Mouse (Mus musculus): ENCODE measurements around the gene Mavs. TPM values are rescaled to one million over a fixed set of nuclear protein-coding genes. Genes with fewer than 3 reads are reported as not detected.

The Mavs gene
- 19.4 and 20.4 TPM in 2 replicates for polyA plus RNA-seq (2016; fragmentation: Nextera tagmentation; extraction: Ambion mirVana)

- DNase-seq (ENCODE audit: low spot score): peak; percentile 97
- Histone ChIP-seq H3K36me3 (replicated peaks) (0 out of 2 replicates have a peak, but pooled peaks cover 10% of the 10 kb centered on the region), H3K27ac (replicated peaks) (peak within 1 kb of the TSS; percentile 85), H3K4me3 (peak within 1 kb of the TSS; percentile 73), H3K9me3 (no peaks in the 10 kb centered on the region), H3K27me3 (replicated peaks; ENCODE audit: low read depth, poor library complexity, severe bottlenecking) (no peaks in the 10 kb centered on the region), H3K4me1 (peaks cover 34% of the 10 kb centered on the region)
- WGBS: 10% methylated on average over 29 of the region's 29 CpGs
Measured at GRCm38 (mm10) chr2:131233307-131234126, at the start of gene Mavs. Gene Mavs, plus strand, starts transcription at chr2:131234063.

DNA sequence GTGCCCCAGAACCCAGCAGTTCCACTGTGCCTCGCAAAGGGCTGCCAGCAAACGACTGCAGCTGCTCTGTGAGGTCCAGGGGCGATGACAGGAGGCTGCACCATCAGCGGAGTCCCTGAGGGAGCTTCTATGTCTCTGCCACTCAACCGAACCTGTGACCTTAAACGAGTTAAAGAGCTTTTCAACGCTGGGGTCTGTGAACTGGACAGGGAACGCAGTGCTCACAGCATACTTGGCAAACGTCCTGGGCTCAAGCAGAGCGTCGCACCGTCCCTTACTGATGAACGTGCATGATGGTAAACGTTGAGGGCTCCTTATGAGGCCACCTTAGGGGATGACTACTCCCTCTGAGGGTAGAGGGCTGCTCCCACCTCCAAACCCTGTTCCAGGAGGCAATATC is 47.5 kb upstream of the Mavs start:
- Histone ChIP-seq H3K4me1 (peaks cover 54% of the 10 kb centered on the region), H3K4me3 (peak overlapping the region; percentile 76), H3K9me3 (no peaks in the 10 kb centered on the region), H3K36me3 (replicated peaks) (peaks cover 13% of the 10 kb centered on the region), H3K27ac (replicated peaks) (peak overlapping the region; percentile 93), H3K27me3 (replicated peaks; ENCODE audit: low read depth, poor library complexity, severe bottlenecking) (peaks cover 8% of the 10 kb centered on the region; the same call in 1 of the 2 replicates)
- 2% methylated on average over 14 of the region's 14 CpGs for WGBS
- DNase-seq (ENCODE audit: low spot score): no peak

DNA sequence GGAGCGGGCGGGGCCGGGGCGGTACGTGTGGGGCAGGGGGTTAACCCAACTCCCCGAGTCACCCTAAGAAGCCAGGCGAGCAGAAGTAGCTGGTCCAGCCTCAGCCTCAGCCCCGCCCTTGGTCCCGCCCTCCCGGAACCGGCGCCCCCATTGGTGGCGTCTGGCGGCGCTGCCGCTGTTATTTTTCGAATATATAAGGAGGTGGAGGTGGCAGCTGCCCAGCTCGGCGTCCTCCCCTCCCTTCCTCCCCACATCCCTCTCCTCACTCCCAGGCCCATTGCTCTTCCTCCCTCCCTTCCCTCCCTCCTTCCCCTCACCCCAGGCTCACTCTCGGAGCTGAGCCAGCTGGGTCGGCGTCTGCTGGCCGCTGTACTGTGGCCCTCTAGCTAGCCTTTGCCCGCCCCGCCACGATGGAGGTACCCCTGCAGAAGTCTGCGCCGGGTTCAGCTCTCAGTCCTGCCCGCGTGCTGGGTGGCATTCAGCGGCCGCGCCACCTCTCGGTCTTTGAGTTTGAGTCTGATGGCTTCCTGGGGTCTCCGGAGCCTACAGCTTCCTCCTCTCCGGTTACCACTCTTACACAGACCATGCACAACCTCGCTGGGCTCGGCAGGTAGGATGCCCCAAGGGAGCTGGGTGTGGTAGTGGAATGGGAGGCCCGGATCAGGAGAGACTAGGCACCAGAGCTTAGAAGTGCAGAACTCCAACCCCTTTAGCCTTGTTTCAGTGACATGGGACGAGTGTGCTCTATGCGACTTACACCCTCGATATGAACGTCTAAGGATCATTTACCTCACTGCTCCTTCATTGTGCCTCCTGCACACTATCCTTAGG is 46.9 kb upstream of the Mavs start, which contains the start of the genes Cdc25b and Spef1:
TSS of gene Cdc25b (plus strand) at position 179 of the 831 bp plus-strand sequence.
TSS of gene Spef1 (minus strand) at position 512 of the 831 bp plus-strand sequence.
- Histone ChIP-seq H3K9me3 (no peaks in the 10 kb centered on the region), H3K27me3 (replicated peaks; ENCODE audit: low read depth, poor library complexity, severe bottlenecking) (peaks cover 8% of the 10 kb centered on the region; the same call in 1 of the 2 replicates), H3K36me3 (replicated peaks) (peaks cover 19% of the 10 kb centered on the region), H3K4me1 (peaks cover 58% of the 10 kb centered on the region), H3K27ac (replicated peaks) (peak within 1 kb of the TSS; percentile 93), H3K4me3 (peak within 1 kb of the TSS; percentile 76)
- under 1% methylated on average over 43 of the region's 43 CpGs for WGBS
- DNase-seq (ENCODE audit: low spot score): peak; percentile 92

- peak; percentile 41 for DNase-seq (ENCODE audit: low spot score)
- Histone ChIP-seq H3K27ac (replicated peaks) (peak overlapping the region; percentile 93), H3K4me3 (peak overlapping the region; percentile 76), H3K27me3 (replicated peaks; ENCODE audit: low read depth, poor library complexity, severe bottlenecking) (peaks cover 8% of the 10 kb centered on the region; the same call in 1 of the 2 replicates), H3K36me3 (replicated peaks) (peaks cover 23% of the 10 kb centered on the region), H3K4me1 (peaks cover 58% of the 10 kb centered on the region), H3K9me3 (no peaks in the 10 kb centered on the region)
- 27% methylated on average over 3 of the region's 3 CpGs for WGBS
Measured at GRCm38 (mm10) chr2:131187602-131187922, 46.3 kb upstream of the Mavs start.

GRCm38 (mm10) chr2:131188311-131188710 is 45.6 kb upstream of the Mavs start:
- Histone ChIP-seq H3K36me3 (replicated peaks) (peaks cover 30% of the 10 kb centered on the region), H3K9me3 (no peaks in the 10 kb centered on the region), H3K27me3 (replicated peaks; ENCODE audit: low read depth, poor library complexity, severe bottlenecking) (peaks cover 8% of the 10 kb centered on the region; the same call in 1 of the 2 replicates), H3K4me1 (peaks cover 58% of the 10 kb centered on the region), H3K27ac (replicated peaks) (peak overlapping the region; percentile 93; the same call in 1 of the 2 replicates), H3K4me3 (peak overlapping the region; percentile 76)
- DNase-seq (ENCODE audit: low spot score): no peak
- WGBS: 94% methylated on average over 5 of the region's 5 CpGs

DNA sequence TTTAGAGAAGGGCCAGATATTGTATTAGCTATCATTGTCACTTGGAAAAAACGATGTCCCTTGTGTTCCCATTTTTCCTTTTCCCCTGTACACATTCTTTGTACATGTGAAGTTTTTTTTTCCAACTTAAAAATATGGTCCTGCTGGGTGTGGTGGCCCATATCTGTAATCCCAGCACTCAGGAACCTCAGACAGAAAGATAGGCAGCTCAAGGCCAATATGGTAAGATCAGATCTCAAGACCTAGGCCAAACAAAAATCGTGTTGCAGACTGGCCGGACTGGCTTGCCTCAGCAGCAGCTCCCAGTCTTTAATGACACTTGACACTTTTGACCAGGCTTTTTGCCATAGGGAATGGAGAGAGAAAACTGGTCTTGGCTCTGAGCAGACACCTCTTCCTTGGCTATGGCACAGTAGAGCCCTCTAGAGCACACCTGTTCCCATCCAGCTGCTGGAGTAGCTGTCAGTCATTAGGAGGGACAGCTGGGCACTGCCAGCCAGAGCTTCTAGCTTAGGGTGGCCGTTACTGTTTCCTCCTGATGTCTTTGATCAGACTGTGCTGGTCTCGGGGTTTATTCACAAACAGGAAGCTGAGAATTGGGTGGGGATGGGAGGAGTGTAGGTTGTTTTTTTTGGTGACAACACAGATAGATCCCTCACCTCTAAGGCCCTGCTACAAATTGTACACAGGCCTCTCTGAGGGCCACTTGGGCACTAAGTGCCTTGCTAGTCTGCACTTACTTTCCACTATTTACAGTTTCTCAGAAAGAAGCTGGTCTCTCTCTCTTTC is 44.1 kb upstream of the Mavs start:
- peaks cover 8% of the 10 kb centered on the region; the same call in 1 of the 2 replicates for H3K27me3 ChIP-seq (replicated peaks; ENCODE audit: low read depth, poor library complexity, severe bottlenecking)
- H3K4me1 ChIP-seq: peaks cover 58% of the 10 kb centered on the region
- H3K36me3 ChIP-seq (replicated peaks): peaks cover 44% of the 10 kb centered on the region
- peak overlapping the region; percentile 25 for H3K4me3 ChIP-seq
- no peaks in the 10 kb centered on the region for H3K9me3 ChIP-seq
- peak overlapping the region; percentile 75 for H3K27ac ChIP-seq (replicated peaks)
- WGBS: 43% methylated on average over 5 of the region's 5 CpGs
- DNase-seq (ENCODE audit: low spot score): no peak

DNA sequence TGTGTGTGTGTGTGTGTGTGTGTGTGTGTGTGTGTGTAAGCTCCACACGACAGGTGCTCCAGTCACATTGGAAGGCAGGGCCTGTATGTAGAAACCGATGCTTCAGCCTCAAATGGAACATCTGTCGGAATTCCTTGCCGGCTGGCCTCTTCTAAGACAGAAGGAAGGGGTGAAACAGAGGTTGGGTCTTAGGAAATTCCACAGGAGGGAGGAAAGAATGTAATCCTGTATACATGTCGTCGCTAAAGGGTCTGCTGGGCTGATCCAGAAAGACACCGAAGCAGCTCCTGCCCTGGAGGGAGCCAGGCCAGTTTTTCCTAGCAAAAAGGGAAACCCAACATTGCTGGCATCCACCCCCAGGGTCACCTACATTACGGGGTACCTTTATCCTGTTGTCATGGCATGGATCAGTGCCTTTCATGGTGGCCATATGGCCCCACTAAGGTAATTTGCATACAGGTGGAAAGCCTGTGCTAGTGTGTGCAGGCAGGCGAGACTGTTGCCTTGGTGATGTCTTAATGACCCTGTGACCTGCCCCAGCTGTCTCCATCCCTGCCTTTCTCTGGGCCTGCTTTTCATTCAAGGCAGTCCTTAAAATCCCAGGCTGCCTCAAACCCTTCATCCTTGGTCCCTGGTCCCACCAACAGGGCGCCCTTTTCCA is 43.4 kb upstream of the Mavs start:
- 26% methylated on average over 10 of the region's 10 CpGs for WGBS

DNA sequence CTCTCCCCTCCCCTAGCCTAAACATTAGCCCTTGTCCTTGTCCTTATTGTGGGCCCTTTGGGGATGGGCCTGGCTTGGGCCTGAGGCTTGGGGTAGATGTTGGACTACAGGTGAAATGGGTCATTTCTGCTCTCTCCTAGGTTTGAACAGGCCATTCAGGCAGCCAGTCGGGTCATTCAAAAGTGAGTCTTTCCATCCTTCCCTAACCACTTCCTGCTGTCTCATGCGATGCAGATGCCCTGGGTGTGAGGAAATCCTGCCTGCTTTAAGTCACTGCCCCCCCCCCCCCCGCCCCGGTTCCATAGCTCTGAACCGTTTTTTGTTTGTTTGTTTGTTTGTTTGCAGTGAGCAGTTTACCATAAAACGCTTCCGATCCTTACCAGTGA is 42.9 kb upstream of the Mavs start:
- H3K36me3 ChIP-seq (replicated peaks): peaks cover 57% of the 10 kb centered on the region
- H3K4me1 ChIP-seq: peaks cover 56% of the 10 kb centered on the region
- 72% methylated on average over 7 of the region's 7 CpGs for WGBS
- H3K4me3 ChIP-seq: peak overlapping the region; percentile 25
- H3K9me3 ChIP-seq: no peaks in the 10 kb centered on the region
- H3K27me3 ChIP-seq (replicated peaks; ENCODE audit: low read depth, poor library complexity, severe bottlenecking): no peaks in the 10 kb centered on the region
- DNase-seq (ENCODE audit: low spot score): no peak
- H3K27ac ChIP-seq (replicated peaks): peak overlapping the region; percentile 75

More for the DNA sequence above, 43.4 kb upstream of the Mavs start:
- peak; percentile 69 for DNase-seq (ENCODE audit: low spot score)
- Histone ChIP-seq H3K4me1 (peaks cover 58% of the 10 kb centered on the region), H3K4me3 (peak overlapping the region; percentile 25), H3K36me3 (replicated peaks) (peaks cover 52% of the 10 kb centered on the region), H3K9me3 (no peaks in the 10 kb centered on the region), H3K27me3 (replicated peaks; ENCODE audit: low read depth, poor library complexity, severe bottlenecking) (peaks cover 5% of the 10 kb centered on the region; the same call in 1 of the 2 replicates), H3K27ac (replicated peaks) (peak overlapping the region; percentile 75)

DNA sequence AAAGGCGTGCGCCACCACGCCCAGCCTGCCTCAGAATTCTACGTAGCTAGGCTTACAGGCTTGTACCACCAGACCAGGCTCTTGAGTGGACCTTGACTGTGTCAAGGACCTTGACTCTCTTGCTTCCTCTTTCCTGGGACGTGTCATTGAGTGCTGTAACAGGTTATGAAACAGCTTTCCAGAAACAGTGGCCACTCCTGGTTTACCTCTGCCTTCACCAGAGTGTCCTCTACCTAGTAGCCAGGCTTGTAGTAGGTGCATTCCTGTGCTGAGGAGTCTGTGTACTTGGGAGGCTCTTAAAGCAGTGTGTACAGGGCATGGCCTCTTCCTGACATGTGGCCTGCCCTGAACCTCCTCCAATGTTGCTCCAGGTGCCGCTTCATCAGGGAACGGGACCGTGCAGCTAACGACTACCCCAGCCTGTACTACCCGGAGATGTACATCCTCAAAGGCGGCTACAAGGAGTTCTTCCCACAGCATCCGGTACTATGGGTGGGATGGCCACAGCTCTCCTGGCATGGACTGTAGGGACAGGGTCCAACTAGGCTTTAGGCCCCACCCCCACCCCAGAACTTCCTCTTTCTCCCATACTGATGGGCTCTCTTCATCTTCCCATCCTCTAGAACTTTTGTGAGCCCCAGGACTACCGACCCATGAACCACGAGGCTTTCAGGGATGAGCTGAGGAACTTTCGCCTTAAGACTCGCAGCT is 37.1 kb upstream of the Mavs start:
- WGBS: 92% methylated on average over 16 of the region's 16 CpGs
- no peak for DNase-seq (ENCODE audit: low spot score)
- Histone ChIP-seq H3K27me3 (replicated peaks; ENCODE audit: low read depth, poor library complexity, severe bottlenecking) (no peaks in the 10 kb centered on the region), H3K4me1 (peaks cover under 1% of the 10 kb centered on the region; the same call in 1 of the 2 replicates), H3K27ac (replicated peaks) (no peak overlapping the region), H3K4me3 (no peak overlapping the region), H3K36me3 (replicated peaks) (peaks cover 81% of the 10 kb centered on the region), H3K9me3 (no peaks in the 10 kb centered on the region)

- WGBS: 82% methylated on average over 2 of the region's 2 CpGs
Measured at GRCm38 (mm10) chr2:131200710-131201109, 33.2 kb upstream of the Mavs start.

DNA sequence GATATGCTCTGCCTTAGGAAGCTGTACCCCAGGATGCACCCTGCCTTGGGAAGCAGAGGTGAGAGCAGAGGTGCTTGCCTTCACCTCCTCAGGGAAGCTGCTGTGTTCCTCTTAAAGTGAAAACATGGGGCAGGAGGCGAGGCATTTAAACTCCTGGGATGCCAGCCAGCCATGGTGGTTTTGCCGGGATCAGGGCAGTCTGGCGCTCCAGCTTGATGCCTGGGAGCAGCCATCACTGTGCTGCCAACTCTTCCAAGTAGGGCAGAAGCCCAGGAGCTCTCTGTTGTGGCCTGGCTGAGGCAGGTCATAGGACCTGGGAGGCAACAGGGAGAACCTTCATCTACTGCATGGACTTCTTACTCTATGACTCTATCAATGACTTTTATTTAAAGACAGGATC is 32.6 kb upstream of the Mavs start:
- 85% methylated on average over 3 of the region's 3 CpGs for WGBS
- DNase-seq (ENCODE audit: low spot score): no peak
- H3K36me3 ChIP-seq (replicated peaks): peaks cover 39% of the 10 kb centered on the region

More at GRCm38 (mm10) chr2:131200710-131201109, 33.2 kb upstream of the Mavs start:
- H3K27me3 ChIP-seq (replicated peaks; ENCODE audit: low read depth, poor library complexity, severe bottlenecking): no peaks in the 10 kb centered on the region
- no peak overlapping the region for H3K4me3 ChIP-seq
- DNase-seq (ENCODE audit: low spot score): no peak
- H3K27ac ChIP-seq (replicated peaks): no peak overlapping the region
- H3K4me1 ChIP-seq: peaks cover 6% of the 10 kb centered on the region; the same call in 1 of the 2 replicates
- H3K9me3 ChIP-seq: no peaks in the 10 kb centered on the region
- peaks cover 44% of the 10 kb centered on the region for H3K36me3 ChIP-seq (replicated peaks)

More for the DNA sequence above, 32.6 kb upstream of the Mavs start:
- peaks cover 6% of the 10 kb centered on the region; the same call in 1 of the 2 replicates for H3K4me1 ChIP-seq
- no peak overlapping the region for H3K27ac ChIP-seq (replicated peaks)
- no peaks in the 10 kb centered on the region for H3K27me3 ChIP-seq (replicated peaks; ENCODE audit: low read depth, poor library complexity, severe bottlenecking)
- H3K9me3 ChIP-seq: no peaks in the 10 kb centered on the region
- no peak overlapping the region for H3K4me3 ChIP-seq

All from embryonic facial prominence, embryonic 10.5 days (tissue).